Comparison of ENCODE assay signal across 10 mouse cellular contexts in the genomic region with DNA sequence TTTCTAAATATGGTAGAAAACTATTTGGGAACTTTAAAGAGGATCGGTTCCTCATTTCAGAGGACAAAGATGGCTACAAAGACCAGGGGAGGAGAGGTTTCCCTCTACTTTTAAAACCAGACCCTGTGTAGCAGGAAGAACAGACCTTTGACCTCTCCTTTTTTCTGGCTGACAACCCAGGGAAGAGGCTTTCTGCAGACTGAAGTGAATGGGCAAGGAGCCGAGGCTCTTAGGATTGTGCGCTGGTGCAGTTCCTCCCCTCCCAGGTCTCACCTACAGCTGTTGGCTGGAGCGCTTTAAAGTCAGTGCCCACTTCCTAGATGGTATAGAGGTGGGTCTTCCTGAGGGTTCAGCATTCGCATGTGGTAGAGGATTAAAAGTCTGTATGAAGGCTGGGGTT. TPM values are rescaled to one million over a fixed set of nuclear protein-coding genes. Genes with fewer than 3 reads are reported as not detected.
A peak's percentile ranks its signal among the peaks of the same experiment; 100 is the strongest.
DNase-seq lines count a peak whose midpoint lies in the region; ATAC-seq and TF ChIP-seq lines count a peak whose summit lies in the region.
"Had no signal": no experiment of that assay in that cellular context is flagged by ENCODE, and none has a peak within 500 bp of the region (broad histone marks: within the 10 kb centered on the region; RNA-seq: fewer than 3 reads in every experiment).

No protein-coding gene starts in this region.

- no peak overlapping the region for H3K4me3 ChIP-seq in forebrain, embryonic 14.5 days (ENCODE audit: low read depth, low read length)
- H3K4me3 ChIP-seq in forebrain, embryonic 12.5 days (replicated peaks): no peak overlapping the region
- H3K4me3 ChIP-seq in testis, adult 2 months (ENCODE audit: control insufficient read depth, low read depth, low read length): peak overlapping the region; percentile 85

- no peak for ATAC-seq in forebrain, embryonic 14.5 days
- ATAC-seq in forebrain, embryonic 12.5 days (ENCODE audit: low FRiP score): no peak

- H3K27ac ChIP-seq in forebrain, embryonic 14.5 days (ENCODE audit: low read depth, low read length): no peak overlapping the region
- H3K27ac ChIP-seq in forebrain, embryonic 12.5 days: no peak overlapping the region
- no peak overlapping the region for H3K27ac ChIP-seq in testis, adult 2 months (ENCODE audit: control insufficient read depth, insufficient read depth, low read depth, low read length)

- H3K4me1 ChIP-seq in forebrain, embryonic 14.5 days (ENCODE audit: control insufficient read depth, insufficient read depth, low read length): peaks cover 13% of the 10 kb centered on the region
- H3K4me1 ChIP-seq in forebrain, embryonic 12.5 days: peaks cover 26% of the 10 kb centered on the region
- peaks cover 24% of the 10 kb centered on the region for H3K4me1 ChIP-seq in testis, adult 2 months (ENCODE audit: control insufficient read depth, insufficient read depth, low read length)

- no peaks in the 10 kb centered on the region for H3K36me3 ChIP-seq in forebrain, embryonic 14.5 days (ENCODE audit: control insufficient read depth, insufficient read depth, low read length)
- no peaks in the 10 kb centered on the region for H3K36me3 ChIP-seq in forebrain, embryonic 12.5 days (replicated peaks)
- H3K36me3 ChIP-seq in testis, adult 2 months (ENCODE audit: control insufficient read depth, insufficient read depth, low read length): no peaks in the 10 kb centered on the region; the same call in 1 of the 2 replicates

- no peak for TF ChIP-seq POLR2A in testis, adult 2 months (IDR thresholded peaks at IDR 0.05; ENCODE audit: control insufficient read depth, low read depth, low read length)

- TF ChIP-seq CTCF in testis, adult 2 months (IDR thresholded peaks at IDR 0.05; ENCODE audit: control insufficient read depth, insufficient read depth, insufficient replicate concordance, low read depth, low read length): no peak

- no peak overlapping the region for H3K9ac ChIP-seq in forebrain, embryonic 14.5 days (ENCODE audit: low read length)
- H3K9ac ChIP-seq in forebrain, embryonic 12.5 days: no peak overlapping the region

- H3K4me2 ChIP-seq in forebrain, embryonic 14.5 days (ENCODE audit: low read length): peak overlapping the region; percentile 51; the same call in 1 of the 2 replicates
- H3K4me2 ChIP-seq in forebrain, embryonic 12.5 days: no peak overlapping the region

- H3K9me3 ChIP-seq in forebrain, embryonic 14.5 days (replicated peaks; ENCODE audit: control insufficient read depth, low read length): no peaks in the 10 kb centered on the region
- H3K9me3 ChIP-seq in forebrain, embryonic 12.5 days: no peaks in the 10 kb centered on the region

- H3K27me3 ChIP-seq in forebrain, embryonic 14.5 days (replicated peaks; ENCODE audit: control insufficient read depth, insufficient read depth, low read length): peaks cover 44% of the 10 kb centered on the region
- peaks cover 74% of the 10 kb centered on the region for H3K27me3 ChIP-seq in forebrain, embryonic 12.5 days
- H3K27me3 ChIP-seq in testis, adult 2 months (ENCODE audit: control insufficient read depth, insufficient read depth, low read length): no peaks in the 10 kb centered on the region

- WGBS in forebrain, embryonic 14.5 days: 59% methylated on average over 5 of the region's 5 CpGs
- 47% methylated on average over 5 of the region's 5 CpGs for WGBS in forebrain, embryonic 12.5 days

- DNase-seq in forebrain, embryonic 14.5 days (ENCODE audit: low spot score): no peak
- peak; percentile 67 for DNase-seq in kidney, adult 11 months
- no peak for DNase-seq in kidney, adult 18-20 months
- DNase-seq in testis, postnatal 14 days (ENCODE audit: low spot score): no peak
- DNase-seq in thymus, postnatal 25 days: no peak
- no peak for DNase-seq in lung, postnatal 25 days (ENCODE audit: low spot score)
- DNase-seq: adrenal gland, adult 8-10 months had no signal

RNA-seq across cellular contexts. Expression of a gene that starts 5.8 kb away (rescaled TPM):
- 2.4 and 2.6 TPM in 2 replicates for polyA plus RNA-seq in forebrain, embryonic 14.5 days (2014; fragmentation: Nextera tagmentation; extraction: Ambion mirVana)
- polyA plus RNA-seq in forebrain, embryonic 12.5 days (2016; fragmentation: Nextera tagmentation; extraction: Ambion mirVana): 6.3 and 7.8 TPM in 2 replicates
- polyA plus RNA-seq in testis, adult 2 months (2012; rRNA removed): 9.8 and 11.1 TPM in 2 replicates

RNA-seq across cellular contexts. Expression of a gene that starts 20.1 kb away (rescaled TPM):
- 10.5 and 11.1 TPM in 2 replicates for polyA plus RNA-seq in forebrain, embryonic 14.5 days (2014; fragmentation: Nextera tagmentation; extraction: Ambion mirVana)
- 7.2 and 10.5 TPM in 2 replicates for polyA plus RNA-seq in forebrain, embryonic 12.5 days (2016; fragmentation: Nextera tagmentation; extraction: Ambion mirVana)
- 1,051 and 1,062 TPM in 2 replicates for polyA plus RNA-seq in testis, adult 2 months (2012; rRNA removed)
- polyA plus RNA-seq: liver, embryonic 16.5 days had no signal

RNA-seq across cellular contexts. Expression of a gene that starts 32.1 kb away (rescaled TPM):
- polyA plus RNA-seq in forebrain, embryonic 14.5 days (2014; fragmentation: Nextera tagmentation; extraction: Ambion mirVana): 80.2 and 82.0 TPM in 2 replicates
- polyA plus RNA-seq in forebrain, embryonic 12.5 days (2016; fragmentation: Nextera tagmentation; extraction: Ambion mirVana): 64.0 and 68.2 TPM in 2 replicates
- polyA plus RNA-seq in testis, adult 2 months (2012; rRNA removed): 12.6 and 14.3 TPM in 2 replicates

RNA-seq across cellular contexts. Expression of a gene that starts 32.4 kb away (rescaled TPM):
- polyA plus RNA-seq in forebrain, embryonic 14.5 days (2014; fragmentation: Nextera tagmentation; extraction: Ambion mirVana): 3.0 and 4.1 TPM in 2 replicates
- polyA plus RNA-seq in forebrain, embryonic 12.5 days (2016; fragmentation: Nextera tagmentation; extraction: Ambion mirVana): 14.3 and 17.9 TPM in 2 replicates
- polyA plus RNA-seq in testis, adult 2 months (2012; rRNA removed): 11.3 and 11.9 TPM in 2 replicates

Comparison
In these comparisons a context has a peak if more than half of its experiments do, and no peak if none do; other contexts are left out.
1. RNA of a gene that starts 20.1 kb away (polyA plus RNA-seq): 1,051 to 1,062 TPM in testis, adult 2 months; 10.5 to 11.1 TPM in forebrain, embryonic 14.5 days and 7.2 to 10.5 TPM in forebrain, embryonic 12.5 days; every median in the first group is over 10 times any median in the second.